ENCODE assay signal across 11 mouse cellular contexts in the genomic region with DNA sequence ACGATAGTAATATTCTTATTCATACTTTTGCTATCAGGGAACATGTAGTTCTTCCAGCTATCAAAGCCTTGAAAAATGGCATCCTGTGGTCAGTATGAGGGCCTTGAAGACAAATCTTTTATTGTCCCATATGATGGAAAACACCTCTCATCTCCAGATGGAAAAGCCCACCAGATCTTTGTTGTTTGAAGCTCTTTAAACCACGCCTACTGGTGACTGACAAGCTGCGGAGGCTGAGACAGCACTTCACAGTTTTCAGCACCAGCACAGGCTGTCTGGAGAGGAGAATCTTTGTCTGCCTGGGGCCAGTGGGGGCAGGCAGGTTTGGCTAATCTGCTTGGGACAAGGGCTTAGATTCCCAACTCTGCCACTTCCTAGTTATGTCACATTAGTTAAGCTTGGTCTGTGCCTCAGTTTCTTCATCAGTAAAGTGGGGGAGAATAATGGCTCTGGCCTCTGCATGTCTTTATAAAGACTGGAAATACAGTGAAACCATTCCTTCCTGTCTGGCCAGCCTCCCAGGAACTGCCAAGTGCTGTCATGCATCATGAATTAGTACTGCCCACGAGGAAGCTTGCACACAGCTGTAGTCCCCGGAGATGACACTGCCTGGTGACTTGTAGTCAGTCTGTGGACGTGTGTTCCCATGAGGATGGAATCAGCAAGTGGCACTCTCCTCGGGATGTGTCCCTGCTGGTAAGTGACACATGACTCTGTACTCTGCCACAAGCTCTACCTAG. TPM values are rescaled to one million over a fixed set of nuclear protein-coding genes. Genes with fewer than 3 reads are reported as not detected.
DNase-seq lines count a peak whose midpoint lies in the region; TF ChIP-seq lines count a peak whose summit lies in the region.
"Had no signal": no experiment of that assay in that cellular context is flagged by ENCODE, and none has a peak within 500 bp of the region (broad histone marks: within the 10 kb centered on the region; RNA-seq: fewer than 3 reads in every experiment).

No protein-coding gene starts in this region.

- no peak overlapping the region for H3K27ac ChIP-seq in gastrocnemius, adult 2 months

- TF ChIP-seq POLR2A in brain, embryonic 14.5 days (IDR thresholded peaks at IDR 0.05; ENCODE audit: borderline replicate concordance, extremely low read depth, insufficient read depth, insufficient read length, poor library complexity, severe bottlenecking): no peak

- no peak for TF ChIP-seq CTCF in brain, embryonic 14.5 days (IDR thresholded peaks at IDR 0.05; ENCODE audit: borderline replicate concordance, extremely low read depth, insufficient read depth, insufficient read length)
- no peak for TF ChIP-seq CTCF in gastrocnemius, adult 2 months (IDR thresholded peaks at IDR 0.05)

- intact Hi-C loops in gastrocnemius, adult 2 months (cut with DNase I): no loop called here

- no peak overlapping the region for H3K4me3 ChIP-seq in gastrocnemius, adult 2 months

- peak; percentile 19 for DNase-seq in kidney, adult 9 months
- no peak for DNase-seq in kidney, adult 18-20 months
- DNase-seq in adipocyte (ENCODE audit: low spot score): peak; percentile 73
- peak; percentile 81 for DNase-seq in brain, embryonic 14.5 days (ENCODE audit: low read depth)
- peak; percentile 26 to 47 for DNase-seq in kidney, postnatal 25 days
- no peak for DNase-seq in ovary, adult 18-20 months (ENCODE audit: low spot score)
- DNase-seq in c-Kit-positive CD71-positive TER-119-positive erythroid progenitor cells, embryonic 14.5 days (ENCODE audit: low spot score): no peak
- no peak for DNase-seq in gastrocnemius, adult 2 months
- DNase-seq: liver, postnatal 0 days; thymus, adult 2 months had no signal

RNA-seq across cellular contexts. Expression of gene Tmem150c, which starts 49.9 kb away (rescaled TPM):
- polyA plus RNA-seq in brain, embryonic 14.5 days (2012; rRNA removed): 14.3 and 23.2 TPM in 2 replicates
- 1 to 10 TPM in 1 of 2 experiments, under 1 TPM in 1; 0.82 to 2.9 TPM for total RNA-seq in gastrocnemius, adult 2 months (2021)
- polyA plus RNA-seq: Patski had no signal

Comparison
In these comparisons a context has a peak if more than half of its experiments do, and no peak if none do; other contexts are left out.
1. DNase-seq: peak in kidney, adult 9 months (single experiment), adipocyte (single experiment), brain, embryonic 14.5 days (single experiment) and kidney, postnatal 25 days (2 of 2); none in kidney, adult 18-20 months (single experiment), ovary, adult 18-20 months (single experiment), c-Kit-positive CD71-positive TER-119-positive erythroid progenitor cells, embryonic 14.5 days (single experiment) and gastrocnemius, adult 2 months (single experiment).